25 mouse cellular contexts compared by ENCODE assay signal in genomic region chr13:38612608-38613007, GRCm38 (mm10).
"Had no signal": no experiment of that assay in that cellular context is flagged by ENCODE, and none has a peak within 500 bp of the region (broad histone marks: within the 10 kb centered on the region; RNA-seq: fewer than 3 reads in every experiment).

No protein-coding gene starts in this region.

- H3K4me1 ChIP-seq: hindbrain, embryonic 10.5 days; hindbrain, embryonic 13.5 days; hindbrain, embryonic 15.5 days; limb, embryonic 13.5 days; limb, embryonic 15.5 days had no signal

- H3K4me2 ChIP-seq: heart, embryonic 12.5 days; hindbrain, embryonic 13.5 days; hindbrain, embryonic 15.5 days; kidney, embryonic 15.5 days; limb, embryonic 13.5 days; limb, embryonic 15.5 days had no signal

- H3K9ac ChIP-seq: heart, embryonic 12.5 days; hindbrain, embryonic 13.5 days; hindbrain, embryonic 15.5 days; kidney, embryonic 15.5 days; limb, embryonic 13.5 days; limb, embryonic 15.5 days had no signal

- H3K27me3 ChIP-seq: heart, embryonic 12.5 days; hindbrain, embryonic 13.5 days; hindbrain, embryonic 15.5 days; kidney, embryonic 15.5 days; limb, embryonic 13.5 days; limb, embryonic 15.5 days had no signal

- DNase-seq: gastrocnemius, adult 2 months; gastrocnemius, postnatal 10 days; gastrocnemius, postnatal 25 days; heart, adult 18-20 months; heart, postnatal 10 days; heart, postnatal 4 days; kidney, adult 11 months; kidney, adult 2 months; kidney, adult 9 months; kidney, postnatal 14 days; kidney, postnatal 36 days; layer of hippocampus, adult 9-11 months; layer of hippocampus, postnatal 36 days; left cerebral cortex, postnatal 4 days had no signal

- H3K27ac ChIP-seq: gastrocnemius, adult 2 months; hindbrain, embryonic 10.5 days; hindbrain, embryonic 13.5 days; hindbrain, embryonic 15.5 days; hindbrain, postnatal 0 days; kidney, embryonic 15.5 days; kidney, postnatal 0 days; limb, embryonic 13.5 days; limb, embryonic 15.5 days had no signal

- ATAC-seq: hindbrain, postnatal 0 days; intestine, embryonic 16.5 days had no signal

- H3K4me3 ChIP-seq: gastrocnemius, adult 2 months; heart, embryonic 10.5 days; heart, embryonic 12.5 days; hindbrain, embryonic 10.5 days; hindbrain, embryonic 13.5 days; hindbrain, embryonic 15.5 days; kidney, embryonic 15.5 days; limb, embryonic 13.5 days; limb, embryonic 15.5 days had no signal

- H3K9me3 ChIP-seq: heart, embryonic 10.5 days; hindbrain, embryonic 15.5 days; kidney, embryonic 15.5 days; limb, embryonic 15.5 days had no signal
